Mouse (Mus musculus) ovary, postnatal 10 days (tissue): Measurements from ENCODE around the gene Pdpn.
"Not testable (repeated sequence)": the region's sequence is repeated elsewhere in the genome, so short reads cannot be mapped to it uniquely, and the experiment has no call there.

Source experiments
- DNase-seq: peaks from one replicate; pipeline ENCODE4 v3.0.0; 2022; ENCODE audit warnings: low spot score

Pdpn gene

DNA sequence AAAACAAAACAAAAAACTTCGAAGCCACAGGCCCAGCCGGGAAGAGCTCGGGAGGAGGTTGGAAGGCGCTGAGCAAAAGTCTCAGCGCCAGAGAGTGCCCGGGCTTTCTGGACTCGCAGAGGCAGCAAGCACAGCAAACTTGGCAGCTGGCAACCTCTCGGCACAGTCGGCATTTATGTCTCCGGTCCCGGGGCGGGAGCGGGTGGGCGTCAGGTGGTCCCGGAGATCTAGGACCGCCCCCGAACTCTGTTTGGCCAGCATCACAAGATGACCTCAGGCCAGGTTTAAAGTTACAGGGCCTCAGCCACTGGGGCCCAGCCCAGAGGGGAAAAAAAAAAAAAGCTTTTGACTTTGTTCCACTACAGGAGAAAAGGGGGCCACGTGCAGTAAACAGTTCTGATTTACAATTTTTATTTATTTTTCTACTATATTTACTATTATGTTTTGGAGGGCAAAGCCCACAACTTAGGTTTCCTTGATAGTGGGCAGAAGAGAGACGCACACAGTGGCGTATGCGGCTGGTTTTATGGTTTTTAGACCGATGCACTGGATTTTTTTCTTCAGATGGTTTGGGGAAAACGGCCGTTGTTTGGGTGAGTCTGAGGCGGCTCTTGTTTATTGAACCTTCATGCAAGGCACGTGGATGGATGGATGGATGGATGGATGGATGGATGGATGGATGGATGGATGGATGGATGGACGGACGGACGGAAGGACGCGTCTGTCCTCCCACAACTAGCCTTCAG is at the start of gene Pdpn:
Pdpn (minus strand) TSS at position 240 of the 746 bp plus-strand sequence.
- DNase-seq, result peak; percentile 48

DNA sequence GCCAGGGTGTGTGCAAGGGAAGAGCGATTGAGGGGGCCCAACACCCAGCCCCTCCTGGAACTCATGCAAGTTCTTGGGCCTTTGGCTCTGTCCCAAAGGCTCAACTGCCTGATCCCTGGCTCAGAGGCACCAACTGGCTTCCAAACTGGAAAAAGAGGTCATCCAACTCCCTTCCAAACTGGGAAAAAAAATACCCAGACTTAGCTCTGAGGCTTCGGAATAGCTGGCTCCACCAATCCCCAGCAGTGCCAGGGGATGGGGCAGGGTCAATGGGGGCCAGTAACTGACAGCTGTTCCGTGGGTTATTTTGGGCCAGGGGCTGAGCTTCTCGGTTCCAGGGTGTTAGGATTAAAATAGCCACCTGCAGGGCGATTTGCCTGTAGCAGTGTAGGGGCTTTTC is 49.3 kb upstream of the Pdpn start:
- no peak for DNase-seq

DNA sequence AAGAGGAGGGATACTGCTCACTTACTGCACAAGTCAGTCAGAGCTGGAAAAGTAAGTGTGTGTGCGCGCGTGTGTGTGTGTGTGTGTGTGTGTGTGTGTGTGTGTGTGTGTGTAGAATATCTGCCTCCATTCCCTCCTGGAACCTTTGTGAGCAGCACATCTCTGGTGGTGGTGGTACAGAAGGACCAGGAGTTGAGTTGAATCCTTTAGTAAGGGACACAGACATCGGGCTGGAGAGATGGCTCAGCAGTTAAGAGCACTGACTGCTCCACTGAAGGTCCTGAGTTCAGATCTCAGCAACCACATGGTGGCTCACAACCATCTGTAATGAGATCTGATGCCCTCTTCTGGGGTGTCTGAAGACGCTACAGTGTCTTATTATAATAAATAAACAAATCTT is 46.1 kb upstream of the Pdpn start:
- not testable (repeated sequence) for DNase-seq

DNA sequence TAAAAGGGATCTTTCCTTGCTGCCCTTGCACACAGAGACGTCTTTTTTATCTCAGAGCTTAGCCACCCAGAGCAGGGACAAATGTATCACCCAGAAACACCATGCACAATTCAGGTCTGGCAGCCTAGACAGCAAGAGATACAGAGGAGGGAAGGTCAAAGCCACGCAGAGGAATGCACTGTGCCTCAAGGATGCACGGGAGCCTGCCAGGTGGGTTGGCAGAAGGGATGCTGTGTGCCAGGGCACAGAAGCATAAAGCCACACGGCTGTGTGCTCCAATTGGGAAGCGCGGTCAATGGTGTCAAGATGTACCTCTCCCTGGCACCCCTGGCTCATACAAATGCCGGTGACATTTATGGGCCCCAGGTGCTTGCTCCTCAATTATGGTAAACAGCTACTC is 42.1 kb upstream of the Pdpn start:
- no peak for DNase-seq

DNA sequence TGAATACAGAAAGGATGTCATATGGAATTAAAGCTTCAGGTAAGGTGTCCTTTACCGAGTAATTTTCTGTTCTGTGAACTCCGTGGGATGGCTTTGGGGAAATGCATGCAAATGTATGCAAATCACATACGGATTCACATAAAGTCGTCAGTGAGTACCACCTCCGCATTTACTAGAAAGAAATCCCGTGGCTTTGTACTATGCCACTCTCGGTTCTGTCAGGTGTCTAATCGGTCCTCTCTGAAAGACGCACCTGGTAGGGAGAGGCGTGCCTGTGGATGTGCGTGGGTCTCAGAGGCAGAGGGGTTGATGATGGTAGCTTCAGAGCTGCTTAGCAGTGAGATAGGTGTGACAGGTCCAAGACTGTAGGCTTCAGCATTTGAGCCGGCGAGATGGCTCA is 40.4 kb upstream of the Pdpn start:
- DNase-seq, result no peak

DNA sequence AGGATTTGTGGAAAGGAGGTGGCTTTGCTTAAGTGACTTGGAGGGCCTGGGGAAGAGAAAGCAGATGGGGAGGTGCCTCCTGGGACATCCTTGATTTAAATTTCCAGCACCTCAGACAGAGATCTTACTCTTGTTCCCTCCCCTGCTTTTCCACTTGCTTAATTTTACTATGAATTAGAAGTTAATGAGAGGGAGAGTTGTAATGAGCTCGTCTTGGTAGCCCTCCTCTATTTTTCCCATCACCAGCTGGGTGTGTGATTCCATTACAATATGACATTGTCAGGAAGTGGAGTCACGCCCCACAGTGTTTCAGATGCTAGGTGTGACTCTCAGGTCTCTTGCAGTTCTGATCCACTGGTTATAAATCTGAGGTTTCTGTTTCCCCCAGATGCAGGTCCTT is 36.7 kb upstream of the Pdpn start:
- DNase-seq, result no peak

DNA sequence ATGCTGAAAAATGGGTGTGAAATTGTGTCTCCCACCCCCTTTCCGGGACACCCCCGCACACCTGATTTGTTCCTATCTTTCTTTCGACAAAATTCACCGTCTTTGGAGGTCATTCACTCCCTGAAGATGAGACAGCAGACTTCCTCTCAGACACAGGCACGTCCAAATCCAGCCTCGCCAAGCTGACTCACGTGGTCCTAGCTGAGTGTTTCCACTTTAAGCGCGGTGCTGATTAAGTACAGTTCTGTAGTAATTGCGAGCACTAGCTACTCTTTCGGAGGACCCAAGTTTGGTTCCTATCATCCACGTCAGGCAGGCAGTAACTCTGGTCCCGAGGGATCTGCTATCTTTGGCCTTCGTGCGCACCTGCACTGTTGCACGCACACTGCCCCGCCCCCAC is 35.6 kb upstream of the Pdpn start:
- DNase-seq, result no peak

DNA sequence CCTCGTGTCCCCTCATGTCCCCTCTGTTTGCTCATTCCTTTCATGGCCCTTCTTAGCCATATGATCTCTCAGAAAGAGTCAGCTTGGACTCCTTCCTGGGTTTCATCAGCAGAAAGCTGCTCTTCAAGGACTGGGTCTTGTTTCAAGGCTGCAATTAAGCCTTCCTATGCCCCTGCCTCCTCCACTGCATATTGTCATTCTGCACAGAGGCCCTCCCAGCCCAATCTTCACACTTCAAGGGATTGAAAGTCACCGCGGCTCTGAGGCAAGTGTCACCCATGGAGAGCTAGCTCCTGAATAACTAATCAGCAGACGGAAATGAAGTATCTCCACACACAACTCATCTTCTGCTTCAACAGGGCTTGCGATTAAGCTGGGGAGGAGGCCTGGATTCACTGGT is 34.8 kb upstream of the Pdpn start:
- no peak for DNase-seq

DNA sequence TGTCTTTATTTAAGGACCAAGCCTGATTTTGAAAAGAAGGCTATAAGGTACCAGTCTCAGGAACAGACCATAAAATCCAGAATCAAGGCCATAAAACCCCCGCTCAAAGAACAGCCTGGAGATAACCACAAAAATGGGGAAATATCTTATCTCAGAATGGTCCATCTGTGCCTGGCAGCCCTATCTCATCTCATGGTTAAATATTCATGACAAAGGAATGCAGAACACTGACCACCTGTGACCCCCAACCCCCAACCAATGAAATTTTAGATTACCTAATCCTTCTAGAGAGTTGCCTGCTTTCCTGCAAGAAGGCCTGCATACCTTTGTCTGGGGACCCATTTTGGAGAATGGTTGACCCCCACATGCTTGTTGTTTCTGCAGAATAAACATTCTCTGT is 32.4 kb upstream of the Pdpn start:
- no peak for DNase-seq

DNA sequence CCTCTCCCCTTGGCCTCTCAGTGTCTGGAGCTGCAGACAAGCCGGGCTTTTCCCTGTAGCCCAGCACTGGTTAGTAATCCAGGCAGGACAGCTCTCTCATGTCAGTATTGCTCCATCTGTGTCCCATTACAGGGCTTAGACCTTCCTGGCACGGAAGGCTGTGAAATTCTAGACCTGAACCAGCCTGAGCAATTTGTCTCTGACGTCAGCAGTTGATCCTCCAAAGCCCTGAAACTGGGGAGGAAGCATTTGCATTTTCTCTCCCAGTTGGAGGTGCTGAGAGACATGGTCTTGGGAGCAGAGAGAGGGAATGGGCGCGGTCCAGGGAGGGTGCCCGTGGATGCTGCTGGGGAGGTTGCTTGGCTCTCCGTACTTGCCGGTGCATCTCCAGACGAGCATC is 31.2 kb upstream of the Pdpn start:
- DNase-seq, result no peak

DNA sequence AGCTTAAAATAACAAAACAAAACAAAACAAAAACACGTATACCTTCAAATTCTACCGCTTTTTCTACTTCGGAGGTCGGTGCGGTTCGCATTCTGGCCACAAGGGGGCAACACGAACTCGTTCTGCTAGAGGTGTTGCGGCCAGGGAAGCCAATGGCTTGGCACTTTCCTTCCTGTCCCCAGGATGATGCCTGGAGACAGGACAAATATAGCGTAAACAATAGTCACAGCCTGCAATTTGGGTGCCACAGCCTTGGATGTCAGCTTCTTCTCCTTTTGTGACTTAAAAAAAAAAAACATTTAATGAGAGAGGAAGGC is 26.2 kb upstream of the Pdpn start:
- DNase-seq, result peak; percentile 73

DNA sequence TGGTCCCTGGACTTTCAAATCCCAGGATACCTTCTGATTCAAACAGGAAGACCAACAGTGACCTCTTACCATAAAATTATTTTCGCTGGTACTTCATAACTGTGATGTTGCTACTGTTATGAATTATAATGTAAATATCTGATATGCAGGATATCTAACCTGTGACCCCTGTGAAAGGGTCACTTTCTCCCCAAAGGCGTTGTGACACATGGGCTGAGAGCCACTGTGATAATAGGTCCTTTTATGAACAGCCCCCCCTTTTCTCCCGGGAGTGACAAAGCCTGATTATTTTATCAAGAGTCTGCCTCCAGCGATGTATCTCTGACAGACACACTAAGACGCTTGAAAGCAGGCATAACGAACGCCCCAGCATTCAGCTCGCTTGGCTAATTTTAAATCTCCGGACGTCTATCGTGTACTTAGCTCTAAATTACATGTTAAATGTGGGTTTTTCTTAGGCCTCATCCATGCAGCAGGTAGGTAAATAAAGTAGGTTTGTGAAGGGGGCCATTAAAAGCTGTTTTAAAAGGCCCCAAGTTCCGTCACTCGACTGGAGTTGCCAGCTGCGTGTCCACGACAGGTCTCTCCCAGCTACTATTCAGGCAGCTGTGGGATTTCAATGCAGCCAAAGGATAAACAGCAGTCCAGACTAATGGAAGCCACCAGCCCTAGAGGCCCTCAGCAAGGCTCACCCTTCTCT is 25.7 kb upstream of the Pdpn start:
- DNase-seq, result no peak

DNA sequence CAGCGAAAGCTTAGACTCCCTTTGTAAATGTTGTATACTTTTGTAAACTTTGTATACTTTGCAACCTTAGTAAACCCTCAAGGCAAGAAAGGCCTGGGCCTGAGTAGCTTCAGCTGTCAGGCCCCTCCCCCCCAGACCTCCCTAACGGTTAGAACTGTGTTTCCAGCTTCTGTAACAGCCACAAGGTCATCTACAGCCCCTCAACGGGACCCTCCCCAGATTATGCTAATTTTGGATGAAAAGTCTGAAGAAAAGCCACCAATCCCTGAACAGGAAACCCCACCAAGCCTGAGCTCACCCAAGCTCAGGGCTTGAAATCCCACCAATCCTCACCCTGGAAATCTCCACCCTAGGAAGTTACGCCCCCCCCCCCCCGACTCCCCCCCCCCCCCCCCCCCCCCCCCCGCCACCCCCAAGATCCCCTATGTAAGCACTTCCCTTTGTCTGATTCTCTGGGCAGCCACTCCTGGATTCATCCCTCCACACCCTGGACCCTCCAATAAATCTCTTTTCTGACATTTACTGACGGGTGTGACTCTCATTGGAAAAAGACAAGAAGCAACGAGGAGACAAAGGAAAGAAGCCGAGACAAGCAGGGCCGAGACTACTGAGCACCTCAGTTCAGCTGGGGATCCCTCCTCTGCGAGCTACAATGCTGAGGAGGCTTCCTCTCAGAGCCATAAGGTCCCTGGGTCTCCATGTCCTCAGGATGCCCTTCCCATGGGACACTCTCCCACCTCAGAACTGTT is 25.0 kb upstream of the Pdpn start:
- DNase-seq, result no peak

DNA sequence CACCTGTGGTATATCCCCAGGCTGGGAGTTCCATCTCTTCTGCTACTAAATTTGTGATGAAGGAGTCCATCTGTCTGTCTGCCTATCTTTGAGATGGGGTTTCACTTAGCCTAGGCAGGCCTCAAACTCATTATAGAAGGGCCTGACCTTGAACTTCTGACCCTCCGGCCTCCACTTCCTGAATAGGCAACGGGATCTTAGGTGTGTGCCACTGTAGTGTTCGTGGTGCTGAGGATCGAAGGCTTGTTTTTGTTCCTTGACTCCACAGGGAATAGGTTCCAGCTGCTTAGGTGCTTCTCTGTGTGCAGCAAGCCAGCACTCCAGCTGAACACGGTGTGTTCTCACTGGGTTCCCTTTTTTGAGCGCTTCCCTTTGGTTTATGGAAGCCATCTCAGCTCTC is 13.9 kb upstream of the Pdpn start:
- DNase-seq, result no peak

DNA sequence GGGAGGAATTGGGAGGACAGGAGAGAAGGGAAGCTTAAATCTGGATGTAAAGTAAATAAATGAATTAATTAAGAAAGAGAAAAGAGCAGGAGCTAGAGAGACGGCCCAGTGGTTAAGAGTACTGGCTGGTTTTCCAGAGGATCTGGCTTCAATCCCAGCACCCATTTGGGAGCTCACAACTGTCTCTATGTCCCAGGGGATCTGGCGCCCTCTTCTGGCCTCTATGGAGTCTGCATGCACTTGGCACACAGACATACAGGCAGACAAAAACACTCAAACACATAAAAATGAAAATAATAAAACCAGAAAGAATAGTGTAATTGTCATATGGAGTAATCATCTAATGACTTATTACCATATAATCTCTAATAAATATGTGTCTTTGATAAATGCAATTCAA is 12.0 kb upstream of the Pdpn start:
- DNase-seq, result no peak

DNA sequence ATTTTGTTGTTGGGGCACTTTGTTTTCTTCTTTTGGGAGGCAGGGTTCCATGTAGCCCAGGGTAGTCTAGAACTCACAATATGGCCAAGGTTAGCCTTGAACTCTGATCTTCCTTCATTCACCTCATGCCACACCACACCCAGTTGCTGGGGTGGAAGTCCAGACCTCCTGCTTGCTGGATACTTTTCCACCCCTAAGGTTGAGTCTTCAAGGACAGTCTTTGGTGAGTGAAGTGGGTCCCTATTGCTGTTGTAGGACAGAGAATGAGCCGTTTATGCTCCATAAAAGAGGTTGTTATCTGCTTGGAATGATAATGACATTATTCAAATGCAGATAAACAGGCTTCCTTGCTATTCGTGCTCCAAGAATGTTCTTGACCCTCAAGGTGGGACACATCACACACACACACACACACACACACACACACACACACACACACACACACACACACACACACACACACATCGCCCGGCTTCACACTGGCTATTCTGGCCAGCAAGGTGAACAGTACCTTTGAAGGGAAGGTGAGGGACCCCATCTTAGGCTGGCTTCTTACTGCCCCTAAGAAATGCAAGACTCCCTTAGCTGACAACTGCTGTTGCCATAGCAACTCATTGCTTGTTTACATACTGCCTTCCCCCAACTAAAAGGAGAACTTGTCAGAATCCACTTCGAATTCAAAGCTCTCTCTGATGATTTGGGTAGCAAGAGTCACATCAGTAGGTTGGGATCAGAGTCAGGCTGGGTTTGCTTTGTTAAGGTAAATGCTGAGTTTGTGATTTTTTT is 6.8 kb upstream of the Pdpn start:
- no peak for DNase-seq

DNA sequence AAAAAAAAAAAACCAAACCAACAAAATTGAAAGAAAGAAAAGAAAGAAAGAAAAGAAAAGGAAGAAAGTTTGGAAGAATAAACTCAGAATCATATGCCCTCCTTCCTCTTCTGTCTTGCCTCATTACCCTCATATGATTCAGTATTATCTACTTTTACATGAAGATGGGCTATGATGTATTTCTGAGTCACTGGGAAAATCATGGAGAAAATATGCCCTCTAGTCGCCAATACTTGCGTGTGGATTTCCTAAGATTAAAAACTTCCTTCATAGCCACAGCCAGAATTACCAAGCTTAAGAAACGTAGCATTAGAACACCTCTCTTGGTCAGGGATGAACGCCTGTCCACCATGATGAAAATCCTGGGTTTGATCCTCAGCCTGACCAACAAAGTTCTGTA is 5.7 kb upstream of the Pdpn start:
- no peak for DNase-seq

DNA sequence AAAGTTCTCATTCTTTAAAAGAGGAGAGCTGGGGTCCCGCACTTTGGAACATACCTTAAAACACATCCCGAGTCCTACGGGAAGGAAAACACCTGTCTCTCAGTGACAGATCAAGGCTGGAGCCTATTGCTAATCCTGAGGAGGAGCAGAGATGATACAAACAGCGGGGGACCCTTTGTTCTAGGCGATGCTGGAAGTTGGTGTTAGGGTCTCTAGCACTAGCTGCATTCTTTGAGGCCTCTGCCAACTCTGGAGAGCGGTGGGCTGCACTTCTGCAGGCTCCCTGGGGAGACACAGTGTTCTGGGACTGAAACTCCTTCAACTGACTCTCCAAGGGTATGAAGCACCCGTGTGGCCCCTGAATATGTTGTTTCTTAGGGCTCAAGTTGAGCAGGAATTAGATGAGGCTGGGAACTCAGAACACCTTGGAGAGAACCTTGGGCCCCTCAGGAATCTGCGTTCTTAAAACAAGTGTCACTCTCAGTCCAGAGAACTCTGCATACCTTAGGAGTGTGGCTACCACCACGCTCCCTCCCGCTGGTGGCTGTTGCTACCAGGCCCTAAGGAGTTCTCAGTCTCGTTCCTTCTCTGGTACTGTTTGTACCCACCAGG is 3.0 kb upstream of the Pdpn start:
- DNase-seq, result no peak

DNA sequence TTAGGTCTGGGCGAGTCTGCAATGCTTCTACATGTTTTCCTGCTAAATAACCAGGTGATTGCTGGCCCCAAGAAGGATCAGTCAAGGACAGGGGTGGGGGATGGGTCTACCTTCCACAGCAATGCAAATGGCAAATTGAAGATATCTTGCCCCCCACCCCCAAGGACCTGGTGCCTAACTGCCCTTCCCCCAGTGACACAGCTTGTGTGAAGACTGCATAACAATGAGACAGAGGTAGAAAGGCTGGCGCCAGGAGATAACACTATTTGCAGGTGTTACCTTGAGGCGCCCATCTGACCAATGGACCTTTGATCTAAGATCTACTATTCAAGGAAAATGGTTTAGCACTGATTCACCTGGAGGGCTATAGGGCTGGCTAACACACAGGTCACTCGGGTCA is 2.5 kb upstream of the Pdpn start:
- DNase-seq, result no peak

DNA sequence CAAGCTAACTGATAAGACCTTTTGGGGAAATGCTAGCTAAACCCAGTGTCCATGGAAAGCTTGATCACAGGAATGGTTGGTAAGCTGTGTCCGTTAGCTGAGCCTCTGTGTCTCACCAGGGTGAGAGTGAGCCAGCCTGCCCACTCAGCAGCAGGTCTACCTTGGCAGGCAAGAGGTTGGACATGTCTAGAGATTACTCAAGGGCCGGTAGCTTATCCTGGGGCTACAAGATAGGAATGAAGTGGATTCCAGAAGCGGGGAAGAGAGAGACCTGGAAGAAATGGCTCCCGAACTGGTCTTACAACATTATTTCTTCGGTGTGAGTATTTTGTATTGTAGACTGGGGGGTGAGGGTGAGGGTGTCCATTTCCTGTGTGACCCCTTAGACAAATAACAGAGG is 1.7 kb upstream of the Pdpn start:
- no peak for DNase-seq

DNA sequence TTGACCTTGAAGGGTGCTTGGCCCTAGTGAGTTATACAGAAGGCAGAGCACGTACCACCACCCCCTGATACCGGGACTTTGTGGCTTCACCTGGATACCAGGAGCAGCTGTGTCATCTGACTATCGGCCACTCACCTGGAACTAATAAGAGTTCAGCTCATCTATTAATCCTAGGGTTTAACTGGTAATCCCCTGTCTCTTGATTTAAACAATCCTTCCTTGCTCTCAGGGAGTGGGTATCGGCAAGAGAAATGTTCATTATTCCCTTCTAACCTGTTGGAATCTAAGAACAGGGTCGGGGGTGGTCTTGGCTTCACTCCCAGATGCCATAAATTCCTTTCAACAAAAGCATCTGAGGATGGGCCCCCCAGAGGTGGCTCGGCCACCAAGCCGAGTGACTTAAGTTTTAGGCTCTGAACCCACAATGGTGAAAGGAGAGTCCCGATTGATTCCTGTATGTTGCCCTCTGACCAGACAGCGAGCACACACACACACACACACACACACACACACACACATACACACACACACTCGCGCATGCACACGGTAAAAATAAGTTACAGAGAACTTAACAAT is 837 bp upstream of the Pdpn start:
- DNase-seq, result no peak
